Mouse (Mus musculus) induced T-regulatory cell, adult 2 months (primary cell): ENCODE results near the gene Rbpjl.
A peak's percentile ranks its signal among the peaks of the same experiment; 100 is the strongest.

Experiments used
- DNase-seq: peaks from one replicate; pipeline ENCODE4 v3.0.0-alpha.2; 2012; ENCODE audit warnings: low read depth

Rbpjl gene

DNA sequence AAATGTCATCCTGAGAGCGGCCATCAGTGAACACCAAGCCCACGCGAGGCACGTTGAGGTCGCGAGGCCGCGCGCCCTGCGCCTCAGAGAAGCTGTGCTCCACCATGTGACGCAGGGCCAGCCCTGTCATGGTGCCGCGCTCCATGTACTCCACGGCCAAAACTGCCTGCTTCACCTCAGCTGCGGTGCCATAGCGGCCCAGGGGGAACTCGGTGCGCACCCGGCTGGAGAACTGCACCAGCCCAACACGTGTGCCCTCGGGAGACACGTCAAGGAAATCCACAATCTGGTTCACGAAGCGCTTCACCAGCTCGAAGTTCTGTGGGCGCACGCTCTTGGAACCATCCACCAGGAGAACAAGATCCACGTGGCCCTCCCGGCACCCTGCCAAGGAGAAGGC lies 9.8 kb upstream of the Rbpjl start:
- no peak for DNase-seq

DNA sequence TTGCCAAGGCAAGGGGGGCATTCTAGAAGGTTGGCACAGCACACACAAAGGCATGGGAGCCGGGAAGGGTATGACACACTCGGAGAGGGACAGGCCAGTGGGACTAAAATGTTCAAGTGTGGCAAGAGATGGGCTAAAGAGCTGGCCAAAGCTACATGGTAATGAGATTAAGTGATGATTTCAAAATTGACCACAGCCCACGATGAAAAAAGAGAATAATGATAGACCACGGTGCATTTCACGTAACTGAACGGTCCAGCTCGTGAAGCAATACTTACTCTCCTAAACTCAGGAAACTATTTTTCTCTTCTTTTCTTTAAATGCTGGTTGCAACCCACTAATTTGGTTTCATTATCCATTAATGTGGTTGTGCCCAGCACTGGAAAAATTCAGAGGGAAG lies 6.9 kb upstream of the Rbpjl start:
- DNase-seq, result no peak

DNA sequence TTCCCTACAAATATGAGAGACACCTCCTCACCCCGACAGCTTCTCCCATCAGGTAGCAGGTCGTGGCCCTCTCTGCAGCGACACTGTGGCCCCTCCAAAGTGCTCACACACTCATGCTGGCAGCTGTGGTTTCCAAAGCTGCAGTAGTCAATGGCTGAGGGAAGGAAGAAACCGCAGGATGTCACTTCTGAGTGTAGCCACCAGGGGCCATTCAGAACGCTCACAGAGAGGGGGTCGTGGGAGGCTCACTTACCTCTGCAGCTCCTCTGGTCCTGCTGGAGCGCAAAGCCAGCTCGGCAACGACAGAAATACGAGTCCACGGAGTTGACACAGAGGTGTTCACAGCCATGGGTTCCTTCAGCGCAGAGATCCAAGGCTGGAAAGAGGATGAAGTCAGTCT lies 6.0 kb upstream of the Rbpjl start:
- DNase-seq, result no peak

DNA sequence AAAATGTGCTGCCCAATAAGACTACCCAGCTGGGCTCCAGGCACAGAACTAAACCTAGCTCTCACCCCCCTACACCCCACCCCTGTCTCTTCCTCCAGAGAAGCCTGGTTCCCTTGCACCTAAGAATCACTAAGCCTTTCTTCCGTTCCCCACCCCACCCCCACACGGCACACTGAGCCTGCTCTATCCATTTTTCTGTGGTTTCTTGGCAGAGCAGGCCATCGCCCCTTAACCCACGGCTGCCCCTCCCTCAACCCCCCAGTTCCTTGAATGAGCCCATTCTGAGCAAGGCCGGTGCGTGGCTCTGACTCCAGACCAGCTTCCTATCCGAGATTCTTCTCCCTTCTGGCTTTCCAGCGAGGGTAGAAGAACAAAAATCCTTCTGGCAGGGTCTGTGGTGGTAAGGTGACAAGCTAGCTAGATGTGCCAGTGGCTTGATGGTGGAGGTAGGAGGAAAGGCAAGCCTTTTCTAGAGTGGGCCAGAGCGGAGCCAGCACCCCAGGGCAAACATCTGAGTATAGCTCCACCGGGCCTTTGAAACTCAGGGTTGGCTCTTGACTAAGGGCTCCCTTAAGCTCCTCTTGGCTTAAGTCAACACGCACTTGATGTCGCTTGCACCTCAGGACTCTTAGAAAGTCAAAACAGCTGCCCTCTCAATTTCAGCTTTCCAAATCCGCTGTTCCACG lies 598 bp downstream of the Rbpjl start:
- no peak for DNase-seq

DNA sequence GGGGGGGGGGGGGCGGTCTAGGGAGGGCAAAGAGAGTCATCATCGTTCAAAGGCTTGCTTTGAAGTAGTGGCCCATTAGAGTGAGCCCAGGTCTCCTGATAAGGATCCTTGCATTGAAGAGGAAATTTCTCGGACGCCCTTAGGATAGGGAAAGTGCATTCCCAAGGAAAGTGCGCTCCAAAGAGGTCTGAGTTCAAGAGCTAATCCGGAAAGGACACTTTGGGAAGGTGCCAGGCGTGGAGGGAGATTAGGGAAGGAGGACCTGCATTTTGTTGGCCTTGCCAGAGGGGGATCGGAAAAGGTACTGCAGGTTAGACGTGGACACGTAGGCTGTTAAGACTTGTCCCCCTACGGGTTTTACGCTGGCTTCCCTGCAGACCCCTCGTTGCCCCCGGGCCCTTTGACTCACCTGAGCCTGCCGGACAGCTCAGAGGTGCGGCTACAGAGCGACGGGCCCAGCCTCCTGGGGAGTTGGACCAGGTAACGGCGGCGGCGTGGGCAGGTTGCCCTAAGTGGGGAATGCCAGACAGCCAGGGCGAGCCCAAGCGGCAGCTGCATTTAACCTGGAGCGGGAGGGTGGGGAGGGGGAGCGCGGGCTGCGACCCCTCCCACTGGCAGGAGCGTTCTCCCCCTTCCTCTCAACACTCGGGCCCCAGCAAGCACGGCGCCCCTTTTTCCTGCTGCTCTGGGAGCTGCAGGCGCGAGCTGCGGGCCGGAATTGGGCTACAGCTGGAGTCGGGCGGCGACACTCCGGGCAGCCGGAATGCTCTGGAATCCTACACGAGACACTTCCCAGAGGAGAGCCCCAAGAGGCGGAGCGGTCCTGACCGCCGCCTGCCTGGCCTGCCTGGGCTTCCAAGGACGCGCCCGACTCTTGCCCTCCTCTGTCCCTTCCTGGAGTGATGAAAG lies 1.4 kb downstream of the Rbpjl start:
- DNase-seq, result no peak

DNA sequence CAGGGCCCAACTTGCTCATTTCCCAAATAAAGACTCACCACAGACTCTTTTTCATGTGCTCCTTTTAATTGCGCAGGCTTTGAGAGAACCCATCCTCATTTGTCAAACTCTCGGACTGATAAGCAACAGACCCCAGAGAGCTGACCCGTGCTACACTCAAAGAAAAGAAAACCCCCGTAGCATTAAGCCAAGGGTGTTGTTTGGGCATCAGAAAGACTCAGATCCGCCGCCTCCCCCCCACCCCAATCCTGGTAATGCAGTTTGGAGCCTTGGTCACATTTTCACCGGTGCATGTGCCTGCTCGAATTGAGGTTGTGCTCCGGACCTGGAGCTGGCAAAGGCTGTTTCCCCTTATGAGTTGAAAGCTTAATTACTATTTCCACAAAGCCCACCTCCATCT lies 2.1 kb downstream of the Rbpjl start, which contains the start of gene Matn4:
Gene Matn4 (minus strand): TSS at position 101 of the 400 bp plus-strand sequence.
- DNase-seq, result no peak

DNA sequence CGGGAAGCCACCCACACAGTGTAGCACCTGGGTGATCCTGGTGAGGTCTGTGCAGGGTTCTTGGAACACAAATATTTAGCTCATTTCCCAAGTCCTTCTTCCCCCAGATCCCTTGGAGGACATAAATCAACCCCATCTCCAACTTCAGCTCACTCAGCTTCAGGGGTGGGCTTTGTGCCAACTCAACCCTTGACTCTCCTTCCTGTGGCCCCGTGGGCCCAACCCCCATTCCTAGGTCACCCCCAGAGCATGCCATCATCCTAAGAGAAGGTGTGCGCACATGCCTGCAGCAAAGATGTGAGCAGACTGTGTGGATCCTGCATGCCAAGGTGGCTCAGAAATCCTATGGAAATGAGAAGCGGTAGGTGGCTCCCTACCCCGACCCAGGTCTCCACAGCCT lies 2.6 kb downstream of the Rbpjl start:
- no peak for DNase-seq

DNA sequence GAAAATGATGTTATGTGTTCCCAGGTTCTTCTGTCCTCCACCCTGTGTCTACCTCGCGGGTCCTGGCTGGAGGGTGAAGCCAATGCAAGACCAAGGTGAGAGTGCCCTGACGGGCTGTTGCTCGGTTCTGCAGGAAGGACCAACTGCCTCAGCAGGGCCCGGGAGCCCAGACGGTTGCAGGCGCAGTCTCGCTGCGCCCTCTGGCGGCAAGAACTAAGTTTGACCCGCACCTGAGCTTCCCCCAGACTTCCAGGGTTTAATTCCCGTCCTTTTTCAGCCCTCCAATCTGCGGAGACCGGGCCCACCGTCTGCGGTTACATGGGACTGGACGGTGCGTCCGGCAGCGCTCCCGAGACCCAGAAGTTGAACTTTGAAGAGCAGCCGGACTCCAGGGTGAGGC lies 4.8 kb downstream of the Rbpjl start:
- DNase-seq, result peak; percentile 69

DNA sequence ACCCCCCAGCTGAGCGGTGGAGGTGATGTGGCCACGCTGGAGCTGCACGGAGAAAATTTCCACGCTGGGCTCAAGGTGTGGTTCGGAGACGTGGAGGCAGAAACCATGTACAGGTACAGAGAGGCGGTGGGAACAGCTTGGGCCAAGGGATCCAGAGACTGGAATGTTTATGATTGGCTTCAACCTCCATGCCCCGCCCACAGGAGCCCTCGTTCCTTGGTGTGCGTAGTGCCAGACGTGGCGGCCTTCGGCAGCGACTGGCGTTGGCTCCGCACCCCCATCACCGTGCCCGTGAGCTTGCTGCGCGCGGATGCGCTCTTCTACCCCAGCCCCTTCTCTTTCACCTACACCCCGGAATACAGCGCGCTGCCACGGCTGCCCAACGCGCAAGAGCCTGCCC lies 11.2 kb downstream of the Rbpjl start:
- DNase-seq, result no peak

DNA sequence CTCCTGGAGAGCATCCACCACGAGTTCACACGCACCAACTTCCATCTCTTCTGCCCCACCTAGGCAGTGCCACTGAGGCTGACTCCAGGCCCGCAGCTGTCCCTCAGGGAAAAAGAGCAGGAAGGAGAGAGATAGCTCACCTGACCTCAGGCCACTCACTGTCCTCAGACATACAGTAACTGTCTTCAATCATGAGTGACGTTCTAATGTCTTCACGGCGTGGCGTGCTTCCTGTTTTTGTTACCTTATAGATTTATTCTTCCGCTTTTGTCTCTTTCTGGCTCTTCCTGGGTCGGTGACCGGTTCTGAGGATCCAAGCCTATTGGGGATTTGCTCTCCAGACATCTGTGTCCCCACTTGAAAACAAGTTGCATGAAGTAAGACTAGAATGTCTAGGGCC lies 11.6 kb downstream of the Rbpjl start:
- no peak for DNase-seq

DNA sequence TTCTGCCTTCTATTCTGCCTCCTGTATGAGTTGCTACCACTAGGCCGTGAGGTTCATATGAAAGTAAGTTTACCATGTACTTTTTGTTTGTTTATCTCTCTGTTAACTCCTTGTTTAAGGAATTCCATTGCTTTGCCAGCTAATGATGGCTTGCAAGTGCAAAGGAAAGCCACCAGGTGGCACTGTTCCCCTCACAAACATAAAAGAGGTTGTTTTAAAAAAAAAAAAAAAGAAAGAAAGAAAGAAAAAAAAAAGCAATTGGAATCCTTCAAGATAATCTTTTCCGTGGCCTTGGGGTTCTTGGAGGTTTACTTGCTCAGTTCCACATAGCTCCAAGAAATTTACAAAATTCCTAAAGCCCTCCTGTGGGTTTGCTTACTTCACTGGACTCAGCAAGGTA lies 14.3 kb downstream of the Rbpjl start:
- DNase-seq, result peak; percentile 71

DNA sequence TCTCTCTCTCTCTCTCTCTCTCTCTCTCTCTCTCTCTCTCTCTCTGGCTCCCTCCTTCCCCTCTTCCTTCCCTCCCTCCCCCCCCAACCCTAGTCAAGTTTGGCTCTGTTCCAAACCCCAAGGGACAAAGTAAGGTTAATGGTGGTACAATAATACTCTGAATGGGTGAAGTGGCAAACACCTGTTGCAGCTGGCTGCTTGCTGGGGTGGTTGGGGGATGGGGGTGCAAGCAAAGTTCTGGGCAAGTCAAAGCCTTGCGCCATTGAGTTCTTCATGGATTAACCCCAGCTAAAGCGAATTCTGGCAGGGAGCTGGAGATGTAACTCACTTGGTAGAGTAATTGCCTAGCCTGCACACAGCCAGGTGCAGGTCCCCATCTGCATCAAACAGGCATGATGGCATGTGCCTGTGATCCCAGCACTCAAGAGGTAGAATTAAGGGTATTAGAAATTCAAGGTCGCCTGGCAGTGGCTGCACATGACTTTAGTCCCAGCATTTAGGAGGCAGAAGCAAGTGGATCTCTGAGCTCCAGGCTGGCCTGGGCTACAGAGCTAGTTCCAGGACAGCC lies 15.5 kb downstream of the Rbpjl start:
- DNase-seq, result no peak

DNA sequence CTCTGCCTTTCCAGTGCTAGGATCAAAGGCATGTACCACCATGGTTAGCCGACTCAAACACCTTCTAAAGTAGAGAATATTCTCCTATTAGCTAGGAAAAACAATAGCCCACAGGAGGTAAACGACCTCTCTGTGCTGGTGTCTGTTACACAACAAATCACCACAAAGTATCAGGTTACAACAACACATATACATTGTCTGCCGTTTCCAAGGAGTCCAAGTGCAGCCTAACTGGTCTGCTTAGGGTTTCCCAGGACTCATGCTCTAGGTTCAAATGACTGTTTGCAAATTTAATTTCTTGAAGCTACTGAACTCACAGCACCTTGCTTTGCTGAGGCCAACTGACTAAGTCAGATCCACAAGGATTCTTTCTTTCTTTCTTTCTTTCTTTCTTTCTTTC lies 16.5 kb downstream of the Rbpjl start:
- no peak for DNase-seq

DNA sequence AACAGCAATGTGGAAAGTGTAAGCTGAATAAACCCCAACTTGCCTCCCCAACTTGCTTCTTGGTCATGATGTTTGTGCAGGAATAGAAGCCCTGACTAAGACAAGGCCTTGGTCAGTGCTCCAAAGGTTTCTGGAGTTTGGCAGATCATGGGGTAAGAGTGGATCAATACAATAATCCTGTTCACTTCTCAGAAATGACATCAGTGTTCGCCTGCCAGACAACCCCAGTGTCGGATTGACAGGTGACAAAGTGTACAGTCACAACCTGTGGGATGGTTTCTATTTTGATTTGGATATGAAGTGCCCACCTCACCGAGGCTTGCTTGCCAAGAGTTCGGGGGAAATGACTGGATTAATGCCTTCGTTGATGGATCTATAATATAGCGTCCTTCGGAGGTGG lies 18.4 kb downstream of the Rbpjl start:
- no peak for DNase-seq

DNA sequence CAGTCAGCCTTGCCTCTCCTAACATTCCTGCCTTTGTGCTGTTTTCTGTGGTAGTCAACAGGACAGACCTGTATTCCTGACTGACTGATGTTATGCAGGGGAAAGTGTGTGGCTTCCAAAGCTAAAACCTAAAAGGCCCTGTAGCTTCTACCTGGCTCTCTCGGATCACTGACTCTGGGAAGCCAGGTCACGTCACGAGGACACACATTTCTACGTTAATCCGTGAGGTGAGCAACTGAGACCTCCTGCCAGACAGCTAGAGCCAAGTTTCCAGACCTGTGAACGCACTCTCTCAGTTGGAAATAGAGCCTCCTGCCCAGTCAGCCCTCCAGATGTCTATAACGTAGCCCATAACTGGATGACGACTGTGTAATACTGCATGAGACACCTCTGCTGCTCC lies 19.0 kb downstream of the Rbpjl start:
- no peak for DNase-seq

DNA sequence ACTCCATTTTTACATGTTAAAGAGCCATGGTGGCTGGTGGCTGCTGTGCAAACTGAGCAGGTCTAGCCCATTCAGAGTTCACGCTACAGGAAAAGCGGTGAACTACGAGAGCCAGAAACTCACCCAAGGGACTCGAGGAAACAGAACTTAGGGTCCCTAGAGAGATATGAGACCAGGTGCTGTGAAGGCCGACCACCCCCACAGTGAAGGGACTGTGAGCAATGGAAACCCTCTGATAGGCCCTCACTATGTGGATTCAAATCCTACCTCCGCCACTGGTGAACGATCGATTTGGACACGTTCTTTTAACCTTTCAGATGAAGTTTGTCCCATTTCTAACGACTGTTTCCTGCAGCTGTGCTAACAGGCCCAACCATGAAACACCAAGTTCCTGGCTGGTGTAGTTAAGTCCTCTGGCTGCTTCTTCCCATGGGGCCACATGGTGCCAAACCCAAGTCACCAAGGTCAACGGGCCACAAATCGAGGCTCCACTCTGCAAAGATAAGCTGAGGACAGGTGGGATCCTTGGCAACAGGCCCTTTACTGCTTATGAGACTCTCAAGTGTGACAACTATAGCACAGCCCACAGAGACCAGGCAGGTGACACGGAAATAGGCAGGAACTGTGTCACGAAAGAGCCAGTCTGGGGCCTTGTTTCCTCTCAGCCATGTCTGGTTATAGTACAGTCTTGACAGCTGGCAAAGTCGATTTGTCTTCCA lies 19.9 kb downstream of the Rbpjl start:
- DNase-seq, result no peak

DNA sequence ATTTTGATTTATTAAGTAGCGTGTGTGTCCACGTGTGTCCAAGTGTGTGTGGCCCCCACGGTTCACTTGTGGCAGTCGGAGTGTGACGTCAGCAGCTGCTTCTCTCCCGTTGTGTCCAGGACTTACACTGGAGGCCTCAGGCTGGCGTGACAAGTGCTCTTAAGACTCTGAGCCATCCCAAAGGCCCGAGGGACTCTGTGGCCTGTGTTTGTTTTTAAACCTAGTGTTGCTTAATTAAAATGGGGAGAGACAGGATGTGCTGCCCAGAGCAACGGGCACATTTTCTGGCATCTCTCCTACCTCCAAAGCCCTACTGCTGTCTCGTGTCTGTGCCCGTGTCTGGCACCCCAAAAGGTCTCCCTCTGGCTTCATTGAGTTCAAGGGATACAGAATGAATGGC lies 20.5 kb downstream of the Rbpjl start:
- no peak for DNase-seq

DNA sequence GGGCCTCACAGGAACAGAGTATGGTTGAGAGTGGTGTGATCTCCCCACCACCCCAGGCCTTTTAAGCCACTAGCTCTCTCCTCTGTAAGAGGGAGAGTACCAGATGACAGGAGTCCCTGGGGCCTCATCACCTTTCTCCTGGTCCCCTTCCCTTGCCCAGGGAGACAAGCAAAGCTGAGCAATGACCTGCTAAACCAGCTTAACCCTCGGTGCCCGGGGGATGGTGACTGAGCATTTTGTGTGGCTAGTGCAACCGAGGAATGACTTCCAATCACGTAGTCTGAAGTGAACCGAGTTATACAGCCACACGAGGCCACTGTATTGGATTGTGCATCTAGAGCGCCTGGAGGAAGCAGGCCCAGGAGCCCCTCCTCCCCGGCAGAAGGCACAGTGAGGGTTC lies 21.5 kb downstream of the Rbpjl start:
- DNase-seq, result no peak

DNA sequence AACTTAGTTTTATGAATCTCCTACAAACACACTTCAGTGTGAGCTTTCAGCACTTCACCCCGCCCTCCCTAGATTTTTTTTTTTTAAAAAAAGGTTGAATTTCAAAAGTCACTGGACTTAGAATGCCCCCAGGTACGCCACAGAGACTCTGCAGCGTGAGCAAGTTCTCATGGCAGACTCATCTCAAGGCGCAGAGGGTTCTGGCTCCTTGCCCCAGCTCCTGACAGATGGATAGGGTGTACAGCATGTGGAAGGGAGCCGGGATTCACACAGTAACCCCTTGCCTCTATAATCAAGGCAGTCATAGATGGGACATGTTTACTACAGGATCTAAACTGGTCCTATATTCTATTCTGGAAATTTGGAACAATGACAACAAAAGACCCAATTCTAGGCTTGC lies 22.5 kb downstream of the Rbpjl start:
- no peak for DNase-seq

DNA sequence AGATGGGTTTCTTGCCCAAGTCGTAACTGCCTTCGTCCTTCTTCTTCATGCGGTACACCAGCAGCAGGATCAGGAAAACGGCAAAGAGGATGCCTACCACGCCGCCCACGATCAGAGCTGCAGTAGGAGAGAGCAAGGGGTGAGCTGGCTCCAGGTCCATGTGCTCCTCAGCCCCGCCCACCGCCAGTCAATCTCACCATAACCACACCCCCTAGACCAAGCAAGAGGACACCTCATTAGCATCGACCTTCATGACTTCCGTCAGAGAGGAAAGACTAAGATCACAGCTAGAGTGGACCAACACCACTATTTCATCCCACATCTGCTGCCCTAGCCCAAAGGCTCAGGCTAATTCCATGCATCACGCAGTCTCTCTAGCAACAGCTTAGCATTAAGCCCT lies 23.2 kb downstream of the Rbpjl start:
- DNase-seq, result no peak

DNA sequence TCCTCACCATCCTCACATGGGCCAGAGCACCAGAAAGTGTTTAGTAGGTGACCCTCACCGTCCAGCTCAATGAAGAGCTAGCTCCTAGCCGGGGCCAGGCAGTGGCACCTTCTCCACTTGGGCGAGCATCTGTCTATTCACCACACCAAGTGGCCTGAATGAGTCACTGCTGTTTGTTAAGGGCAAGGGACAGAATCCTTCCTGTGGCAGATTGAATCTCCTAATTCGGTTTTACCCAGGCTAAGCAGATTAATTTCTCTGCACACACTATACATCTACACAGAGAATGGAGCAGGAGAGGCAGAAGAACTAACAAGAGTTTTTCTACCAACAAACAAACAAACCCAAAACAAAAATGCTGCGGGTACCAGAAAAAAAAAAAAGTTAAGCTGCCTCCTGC lies 24.0 kb downstream of the Rbpjl start:
- DNase-seq, result no peak

DNA sequence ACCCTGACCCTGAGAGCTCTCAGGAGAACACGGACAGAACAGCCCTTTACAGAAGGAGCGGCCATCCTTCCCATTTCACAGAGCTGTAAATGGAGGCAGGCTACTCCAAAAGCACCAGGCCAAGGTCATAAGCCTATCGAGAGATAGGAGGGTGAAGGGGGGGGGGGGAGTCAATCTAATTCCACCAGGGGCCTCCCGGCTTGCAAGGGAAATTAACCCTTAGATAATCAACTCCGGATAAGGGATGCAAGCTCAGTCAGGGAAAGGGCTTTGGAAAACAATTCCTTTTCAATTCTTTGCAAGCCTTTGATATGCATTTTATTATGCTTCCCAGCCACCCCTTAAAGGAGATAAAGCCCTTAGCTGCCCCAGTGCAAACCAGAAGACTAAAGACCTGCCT lies 25.5 kb downstream of the Rbpjl start:
- no peak for DNase-seq
